Mouse (Mus musculus): ENCODE results near the gene Gdpd1.
A peak's percentile ranks its signal among the peaks of the same experiment; 100 is the strongest.
"Not testable (repeated sequence)": the region's sequence is repeated elsewhere in the genome, so short reads cannot be mapped to it uniquely, and the experiment has no call there.

Gene Gdpd1

DNA sequence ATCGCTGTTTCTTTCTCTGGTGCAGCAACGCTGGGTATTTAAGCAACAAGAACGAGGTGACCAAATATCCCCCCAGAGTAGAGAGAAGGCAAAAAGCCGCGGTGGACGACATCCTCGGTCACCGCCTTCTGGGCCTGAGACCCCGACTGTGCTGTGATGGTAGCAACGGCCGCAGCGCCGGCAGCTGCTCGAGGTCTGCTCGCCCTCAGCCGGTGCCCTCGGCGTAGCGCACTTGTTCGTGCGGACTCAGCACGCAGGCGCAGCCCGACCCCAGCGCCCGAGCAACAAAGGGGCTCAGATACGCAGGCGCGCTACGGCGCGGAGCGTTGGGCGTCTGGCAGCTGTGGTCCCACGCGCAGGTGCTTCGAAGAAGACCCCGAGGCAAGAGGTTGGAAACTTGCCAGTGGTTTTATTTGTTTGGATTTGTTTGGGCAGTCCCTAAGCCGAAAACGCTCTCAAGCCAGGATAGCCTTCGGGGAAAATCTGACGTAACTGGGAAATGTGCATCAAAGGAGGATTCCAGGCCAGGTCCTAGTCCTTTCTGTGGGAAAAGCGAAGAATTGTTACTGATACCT lies at the start of gene Gdpd1:
TSS of gene Gdpd1 (minus strand) at position 197 of the 575 bp plus-strand sequence.
- DNase-seq (ENCODE audit: low spot score) = peak; percentile 88

DNA sequence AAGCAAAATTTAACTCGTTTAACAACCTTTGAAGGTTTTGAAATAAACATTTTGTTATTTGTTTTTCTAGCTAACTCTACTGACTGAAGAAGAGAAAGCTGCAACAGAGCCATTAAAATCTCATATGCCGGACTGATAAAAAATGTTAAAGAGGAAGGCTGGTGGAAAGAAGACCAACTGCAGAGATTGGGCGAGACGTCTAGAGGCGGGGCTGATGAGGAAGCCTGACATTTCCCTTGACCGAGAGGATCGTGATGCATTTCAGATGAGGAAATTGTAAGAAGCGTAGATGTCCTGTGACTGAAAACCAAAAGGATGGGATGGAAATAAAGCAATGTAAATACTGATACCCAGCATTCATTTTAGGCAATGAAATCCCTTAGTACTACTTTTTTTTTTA lies 48.0 kb upstream of the Gdpd1 start:
- no peak for DNase-seq (ENCODE audit: low spot score)

DNA sequence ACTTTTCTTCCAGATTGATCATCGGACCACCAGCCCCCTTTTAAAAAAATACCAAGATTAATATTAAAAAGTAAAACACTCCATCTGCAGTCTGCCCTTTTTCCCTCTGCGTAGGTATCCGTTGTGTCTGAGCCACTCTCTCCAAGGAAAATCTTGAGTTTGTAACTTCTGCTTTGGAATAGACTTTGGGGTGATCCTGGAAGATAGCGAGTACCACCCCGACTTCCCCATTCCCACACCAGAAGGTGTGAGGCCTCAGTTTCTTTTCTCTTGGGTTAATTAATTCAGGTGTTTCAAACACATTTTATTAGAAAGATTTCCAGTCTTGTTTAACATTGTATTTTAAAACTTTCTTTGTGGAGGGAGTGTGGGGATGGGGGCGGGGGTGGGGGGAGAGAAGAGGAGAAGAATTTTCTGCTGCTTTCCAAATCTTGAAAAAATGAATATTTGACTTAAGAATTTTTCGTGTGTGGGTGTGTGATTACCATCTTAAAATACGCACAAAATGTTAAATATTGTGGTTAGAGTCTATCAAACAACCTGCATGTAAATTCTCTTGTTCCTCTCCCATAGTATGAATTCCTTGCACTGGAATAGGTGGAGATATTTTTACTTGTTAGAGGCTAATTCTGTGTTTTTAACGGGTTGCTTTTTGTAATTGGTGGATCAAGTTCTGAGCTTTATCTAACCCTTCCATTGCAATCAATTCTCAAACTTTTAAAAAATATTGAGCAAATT lies 36.5 kb upstream of the Gdpd1 start:
- no peak for DNase-seq (ENCODE audit: low spot score)

DNA sequence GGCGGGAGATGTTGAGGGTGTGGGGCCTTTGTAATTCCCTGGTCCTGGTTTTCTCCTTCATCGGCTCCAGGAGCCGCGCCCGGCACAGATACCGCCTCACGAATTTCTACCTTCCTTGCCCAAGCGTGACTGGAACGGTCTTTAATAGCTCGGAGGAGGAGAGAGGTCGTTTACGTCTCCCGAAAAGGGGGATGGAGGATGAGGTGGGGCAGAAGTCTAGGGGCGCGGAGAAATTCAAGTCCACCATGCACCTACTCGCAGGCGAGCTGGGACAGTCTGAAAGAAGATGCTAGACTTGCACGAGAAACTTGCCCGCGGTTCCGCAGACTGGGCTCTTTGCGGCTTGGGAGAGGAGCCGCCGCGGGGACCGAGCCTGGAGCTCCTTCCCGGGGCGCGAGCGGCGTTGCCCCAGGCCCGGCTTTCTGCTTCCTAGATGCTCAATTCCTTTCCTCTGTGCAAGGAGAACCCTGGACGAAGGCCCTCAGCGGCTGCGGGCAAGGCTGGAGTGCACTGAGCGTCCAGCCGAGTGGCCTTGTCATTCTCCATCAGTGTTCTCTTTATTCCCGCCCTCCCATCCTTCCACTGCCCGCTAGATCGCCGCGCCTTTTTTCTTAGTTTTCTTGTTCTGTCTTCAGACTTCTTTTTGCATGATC lies 35.8 kb upstream of the Gdpd1 start:
- DNase-seq (ENCODE audit: low spot score) = peak; percentile 59

DNA sequence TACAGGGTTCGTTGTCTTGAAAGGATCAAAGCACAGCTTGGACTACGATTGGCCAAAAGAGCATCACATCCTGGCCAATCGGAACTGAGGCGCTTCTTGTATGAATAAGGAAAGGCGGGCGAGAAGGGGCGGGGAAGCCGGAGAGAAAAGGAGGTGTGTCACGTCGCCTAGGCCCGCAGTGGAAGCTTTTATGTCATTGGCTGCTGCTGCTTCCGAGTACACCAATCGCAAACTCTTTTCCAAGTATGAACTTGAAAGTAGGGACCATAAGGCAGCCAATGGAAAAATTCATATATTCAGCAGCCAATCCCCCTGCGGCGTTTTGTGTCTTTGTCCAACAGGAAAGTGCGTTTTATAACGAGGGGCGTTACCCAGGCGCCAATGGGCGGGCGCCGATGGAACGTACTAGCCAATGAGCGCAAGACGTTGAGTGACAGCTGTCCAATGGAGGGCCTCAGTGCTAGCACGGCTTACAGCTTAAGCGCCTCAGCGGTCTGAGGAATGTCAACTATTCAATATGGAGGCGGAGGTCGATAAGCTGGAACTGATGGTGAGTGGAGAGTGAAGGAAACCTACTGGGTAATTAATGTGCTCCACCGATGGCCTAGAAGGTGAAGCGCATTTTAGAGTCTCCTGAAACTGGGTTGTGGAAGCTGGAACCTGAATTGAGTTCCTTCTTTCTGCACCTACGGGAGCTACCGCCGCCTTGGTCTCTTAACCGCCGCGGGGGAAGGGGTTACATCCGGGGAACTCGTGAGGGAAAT lies 35.1 kb upstream of the Gdpd1 start, which contains the start of gene Ska2:
TSS of gene Ska2 (plus strand) at position 480 of the 764 bp plus-strand sequence.
- peak; percentile 95 for DNase-seq (ENCODE audit: low spot score)

DNA sequence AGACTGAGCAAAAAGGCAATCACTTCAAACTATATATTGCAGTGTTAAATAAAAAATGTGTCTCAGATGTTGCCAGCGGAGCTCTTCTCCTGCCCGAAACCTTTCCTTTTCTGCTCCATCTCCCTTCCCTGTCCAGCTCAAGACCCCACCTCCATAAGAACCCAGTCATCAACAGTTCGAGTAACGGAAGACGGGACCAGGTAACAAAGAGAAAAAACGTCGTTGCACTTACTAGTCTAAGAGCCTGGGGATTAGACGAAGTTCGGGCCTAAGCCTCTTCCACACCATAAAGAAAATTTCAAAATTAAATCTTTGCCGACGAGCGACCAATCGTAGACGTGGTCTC lies 34.5 kb upstream of the Gdpd1 start, which contains the start of gene Prr11:
TSS of gene Prr11 (minus strand) at position 300 of the 346 bp plus-strand sequence.
- DNase-seq (ENCODE audit: low spot score) = no peak

DNA sequence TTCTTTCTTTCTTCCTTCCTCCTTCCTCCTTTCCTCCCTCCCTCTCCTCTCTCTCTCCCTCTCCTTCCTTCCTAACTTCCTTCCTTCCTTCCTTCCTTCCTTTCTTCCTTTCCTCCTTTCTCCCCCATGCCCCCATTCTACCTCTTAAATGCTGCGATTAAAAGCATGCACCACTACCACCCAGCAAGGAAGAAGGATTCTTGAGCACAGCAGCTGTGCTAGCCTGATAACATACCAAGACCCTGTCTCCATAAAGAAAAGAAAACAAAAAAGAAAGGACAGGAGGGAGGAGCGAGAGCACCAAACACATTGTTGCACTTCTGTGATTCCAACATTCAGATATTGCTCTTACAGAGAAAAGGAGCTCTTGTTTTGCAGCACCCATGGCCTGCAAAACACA lies 13.3 kb upstream of the Gdpd1 start:
- DNase-seq (ENCODE audit: low spot score) = no peak

DNA sequence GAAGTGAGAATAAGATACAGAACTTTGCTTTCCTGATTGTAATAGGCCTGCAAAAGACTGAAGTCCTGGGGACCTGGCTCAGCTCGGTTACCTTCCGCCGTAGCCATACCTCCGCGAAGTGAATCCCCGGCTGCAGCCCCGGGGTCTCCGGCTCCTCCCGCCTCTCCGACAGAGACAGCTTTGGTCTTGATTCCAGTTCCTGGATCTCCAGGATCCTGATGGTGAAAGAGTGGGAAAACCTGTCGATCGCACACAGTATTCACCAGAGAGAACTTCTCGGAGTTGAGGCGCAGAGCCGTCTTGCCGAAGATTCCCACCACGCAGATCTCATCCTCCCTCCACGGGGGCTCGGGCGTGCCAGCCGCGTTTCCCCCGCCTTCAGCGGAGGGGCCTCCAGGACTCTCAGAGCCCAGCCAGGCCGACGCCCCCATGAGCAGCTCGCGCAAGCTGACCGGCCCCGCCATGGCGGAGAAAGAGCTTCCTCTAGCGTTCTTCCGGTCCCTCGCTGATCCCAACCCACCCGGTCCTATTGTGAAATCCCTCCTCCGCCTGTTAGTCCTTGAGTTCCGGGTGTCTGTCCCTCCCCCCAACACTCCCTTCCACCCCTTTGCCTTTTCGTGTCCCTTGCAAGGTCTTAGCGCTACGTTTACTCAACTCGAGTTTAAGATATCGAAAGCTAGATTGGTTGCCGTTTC lies 12.6 kb upstream of the Gdpd1 start, which contains the start of gene Smg8:
TSS of gene Smg8 (minus strand) at position 485 of the 695 bp plus-strand sequence.
- DNase-seq (ENCODE audit: low spot score) = peak; percentile 82

DNA sequence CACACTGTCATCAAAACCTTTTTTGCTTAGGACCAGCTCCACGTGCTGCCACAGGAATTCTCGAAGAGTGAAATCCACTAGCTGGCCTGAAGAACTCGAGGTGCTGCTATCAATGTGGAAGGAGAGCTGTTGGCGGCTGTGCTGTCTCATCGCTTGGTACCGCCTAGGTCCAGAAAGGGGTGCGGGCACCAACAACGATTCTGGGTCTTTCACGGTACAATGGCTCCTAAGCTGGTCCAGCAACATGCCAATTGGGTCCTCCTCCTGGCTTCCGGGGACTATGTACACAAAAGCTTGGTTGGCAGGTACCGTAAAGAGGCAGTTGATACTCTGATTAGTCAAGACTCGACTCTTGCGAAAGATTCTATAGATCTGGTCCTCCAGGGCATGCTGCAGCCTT lies 11.6 kb upstream of the Gdpd1 start:
- no peak for DNase-seq (ENCODE audit: low spot score)

DNA sequence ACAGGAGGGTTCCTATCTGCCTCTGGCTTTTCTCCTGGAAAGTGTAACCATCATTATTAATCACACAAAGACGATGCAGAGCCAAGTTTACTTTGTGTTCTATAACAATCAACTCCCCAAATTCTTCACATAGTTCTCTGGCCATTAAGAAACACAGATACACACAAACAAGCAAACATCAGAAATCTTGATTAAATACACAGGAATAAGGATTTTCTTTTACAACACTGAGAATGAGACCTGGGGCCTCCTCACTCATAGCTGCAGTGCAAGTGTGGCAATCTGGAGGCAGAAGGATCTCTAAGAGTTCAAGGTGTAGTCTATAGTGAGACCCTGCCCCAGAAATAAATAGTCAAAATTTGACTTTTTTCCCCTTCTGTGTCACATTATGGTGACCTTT lies 9.8 kb upstream of the Gdpd1 start:
- no peak for DNase-seq (ENCODE audit: low spot score)

DNA sequence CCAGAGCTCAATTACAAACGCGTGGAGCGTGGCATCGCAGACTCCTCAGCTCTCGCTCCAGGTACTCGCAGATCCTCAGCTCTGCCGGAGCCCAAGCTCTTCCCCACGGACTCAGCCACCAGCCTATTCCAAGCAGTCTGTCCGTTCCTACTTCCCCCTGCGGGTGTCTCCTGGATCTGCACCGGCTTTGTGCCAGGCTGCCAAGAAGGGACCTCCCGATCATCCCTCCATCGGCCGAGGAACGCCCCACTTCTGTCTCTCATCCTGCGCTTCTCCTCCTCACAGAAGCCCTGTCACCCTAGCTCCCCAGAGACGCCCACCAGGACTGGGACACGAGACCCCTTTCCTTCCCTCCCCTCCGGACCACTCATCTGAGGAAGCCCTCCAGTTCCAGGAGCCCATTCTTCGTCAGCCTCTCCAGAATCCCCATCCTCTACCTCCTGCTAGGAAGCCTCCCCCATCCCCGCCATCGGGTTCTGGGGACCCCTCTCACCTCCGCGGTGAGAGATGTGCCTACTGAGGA lies 458 bp downstream of the Gdpd1 start:
- DNase-seq (ENCODE audit: low spot score) = peak; percentile 76

DNA sequence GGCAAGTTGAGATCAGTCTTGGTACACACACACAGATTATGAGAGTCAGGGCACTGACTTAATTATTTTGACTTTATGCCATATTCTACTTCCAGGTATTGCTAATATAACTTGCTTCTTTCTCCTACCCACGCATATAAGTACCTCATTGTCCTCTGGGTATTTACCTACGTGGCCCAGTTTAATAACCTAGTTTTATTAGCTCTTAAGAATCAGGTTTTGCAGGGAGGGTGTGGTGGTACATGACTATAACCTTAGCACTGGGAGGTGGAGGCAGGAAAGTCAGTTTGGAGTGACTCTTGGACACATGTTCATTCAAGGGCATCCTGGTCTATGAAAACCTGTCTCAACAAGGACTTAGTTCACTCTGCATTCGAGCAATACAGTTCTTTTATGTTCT lies 11.8 kb downstream of the Gdpd1 start:
- DNase-seq (ENCODE audit: low spot score) = no peak

DNA sequence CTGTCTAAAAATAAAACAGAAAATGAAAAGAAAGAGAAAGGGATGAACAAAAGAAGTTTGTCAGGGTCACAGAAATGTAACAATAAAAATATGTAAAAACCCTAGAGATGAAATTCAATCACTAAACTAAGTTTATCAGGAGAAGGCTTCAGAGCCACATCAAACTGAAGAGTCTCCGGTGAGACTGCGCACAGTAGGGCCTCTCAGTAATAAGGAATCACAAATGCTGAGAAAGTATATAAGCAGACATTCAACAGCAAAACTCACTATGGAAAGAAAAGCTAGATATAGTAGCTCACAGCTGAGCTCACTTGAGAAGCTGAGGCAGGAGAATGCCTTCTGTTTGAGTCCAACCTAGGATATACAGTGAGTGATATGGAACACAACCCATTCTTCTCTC lies 13.5 kb downstream of the Gdpd1 start:
- DNase-seq (ENCODE audit: low spot score) = no peak

DNA sequence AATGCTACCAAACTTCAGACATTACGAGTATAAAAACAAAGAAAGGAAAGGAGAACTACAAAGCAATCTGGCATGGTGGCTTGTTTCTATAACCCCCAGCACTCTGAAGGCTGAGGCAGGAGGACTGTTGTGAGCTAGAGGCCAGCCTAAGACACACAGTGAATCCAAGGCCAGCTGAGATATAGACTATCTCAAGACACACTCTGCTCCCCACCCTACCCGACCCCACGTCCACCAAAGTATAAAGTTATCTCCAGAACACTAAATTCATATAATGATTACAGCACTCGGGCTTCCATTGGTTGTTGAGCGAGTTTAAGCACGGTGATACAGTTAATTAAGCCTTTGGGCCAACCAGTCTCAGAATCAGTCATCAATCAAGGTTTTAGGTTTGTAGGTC lies 17.6 kb downstream of the Gdpd1 start:
- DNase-seq (ENCODE audit: low spot score) = no peak

DNA sequence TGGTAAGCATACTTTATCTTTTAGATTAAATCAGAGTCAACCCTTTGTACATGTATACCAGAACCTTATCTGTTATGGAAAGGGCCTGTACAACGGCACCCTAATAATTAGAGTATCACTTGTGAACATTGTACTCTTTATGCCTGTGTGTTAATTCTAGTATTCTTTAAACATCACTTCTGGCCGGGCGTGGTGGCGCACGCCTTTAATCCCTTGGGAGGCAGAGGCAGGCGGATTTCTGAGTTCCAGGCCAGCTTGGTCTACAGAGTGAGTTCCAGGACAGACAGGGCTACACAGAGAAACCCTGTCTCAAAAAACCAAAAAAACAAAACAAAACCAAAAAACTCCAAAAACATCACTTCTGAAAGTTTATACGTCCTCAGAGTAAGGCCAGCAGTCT lies 25.0 kb downstream of the Gdpd1 start:
- DNase-seq (ENCODE audit: low spot score) = not testable (repeated sequence)

DNA sequence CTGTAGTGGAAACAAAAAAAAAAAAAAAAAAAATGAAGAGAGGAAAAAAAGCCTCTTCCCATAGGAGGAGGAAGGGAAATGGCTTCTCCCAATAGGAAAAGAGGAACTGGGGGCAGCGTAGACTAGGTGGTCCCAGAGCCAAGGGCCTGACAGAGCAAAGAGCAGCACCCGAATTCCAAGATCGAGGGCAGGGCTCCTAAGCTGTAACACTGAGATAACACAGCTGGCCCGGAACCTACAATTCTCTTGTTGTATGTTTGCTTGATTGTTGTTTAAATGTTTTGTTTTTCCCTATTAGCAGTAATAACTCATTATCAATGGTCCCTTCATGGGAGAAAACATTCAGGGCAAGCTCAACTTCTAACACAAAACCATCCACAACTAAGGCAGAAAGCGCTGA lies 26.9 kb downstream of the Gdpd1 start:
- no peak for DNase-seq (ENCODE audit: low spot score)

DNA sequence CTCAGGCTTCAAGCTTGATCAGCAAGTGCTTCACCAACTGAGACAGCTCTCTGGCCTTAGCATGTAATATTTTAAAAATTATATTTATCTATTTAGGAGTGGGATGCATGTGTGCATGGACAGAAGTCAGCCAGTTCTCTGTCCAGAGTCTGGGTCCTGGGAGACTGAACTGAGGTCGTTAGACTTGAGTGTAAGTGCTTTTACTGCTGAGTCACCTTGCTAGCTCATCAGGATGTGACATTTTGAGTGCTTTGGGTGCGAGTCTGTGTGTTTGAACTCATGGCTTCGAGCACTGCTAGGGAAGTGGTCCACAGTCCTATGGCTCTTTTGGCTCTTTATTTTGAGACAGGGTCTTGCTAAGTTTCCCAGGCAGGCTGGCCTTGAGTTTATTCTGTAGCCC lies 30.8 kb downstream of the Gdpd1 start:
- no peak for DNase-seq (ENCODE audit: low spot score)

DNA sequence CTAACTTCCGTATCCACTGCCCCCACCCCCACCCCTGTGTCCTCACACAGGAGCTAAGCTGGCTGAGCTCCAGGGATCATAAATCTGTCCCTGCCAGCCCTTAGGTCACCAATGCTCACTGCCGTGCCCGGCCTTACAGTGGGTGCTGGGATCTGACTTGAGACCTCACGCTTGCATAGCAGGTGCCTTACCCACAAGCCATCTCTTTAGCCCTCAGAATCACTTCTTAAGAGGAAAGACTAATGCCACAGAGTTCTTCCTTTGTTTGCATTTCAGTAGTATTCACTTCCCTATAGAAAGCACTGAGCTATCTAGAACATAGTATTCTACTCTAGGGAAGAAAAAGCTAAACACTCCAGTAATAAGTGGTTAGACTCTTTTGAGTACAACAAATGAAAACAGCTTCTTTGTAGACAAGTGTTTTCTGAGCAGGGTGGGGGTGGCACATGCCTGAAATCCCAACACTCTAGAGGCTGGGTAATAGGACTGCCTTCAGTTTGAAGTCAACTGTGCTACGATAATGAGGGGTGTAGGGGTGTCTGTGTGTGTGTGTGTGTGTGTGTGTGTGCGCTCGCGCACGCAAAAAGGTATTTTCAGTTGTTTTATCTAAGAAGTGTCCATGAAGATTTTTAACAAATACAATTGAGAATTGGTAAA lies 34.4 kb downstream of the Gdpd1 start:
- no peak for DNase-seq (ENCODE audit: low spot score)

DNA sequence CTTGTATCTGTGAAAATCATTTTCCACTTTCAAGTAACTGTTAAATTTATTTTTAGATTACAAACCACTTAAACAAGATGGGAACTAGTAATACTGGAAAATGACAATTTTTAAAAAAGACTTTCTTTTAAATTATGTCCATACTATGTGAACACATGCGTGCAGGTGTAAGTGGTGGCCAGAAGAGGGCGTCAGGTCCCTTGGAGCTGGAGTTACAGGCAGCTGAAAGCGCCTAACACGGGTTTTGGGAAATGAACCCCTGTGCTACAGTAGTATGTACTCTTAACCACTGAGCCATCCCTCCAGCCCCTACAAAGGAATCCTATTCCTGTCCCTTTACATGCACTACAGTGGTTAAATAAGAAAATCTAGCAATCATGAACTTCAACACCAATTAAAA lies 37.7 kb downstream of the Gdpd1 start:
- no peak for DNase-seq (ENCODE audit: low spot score)

DNA sequence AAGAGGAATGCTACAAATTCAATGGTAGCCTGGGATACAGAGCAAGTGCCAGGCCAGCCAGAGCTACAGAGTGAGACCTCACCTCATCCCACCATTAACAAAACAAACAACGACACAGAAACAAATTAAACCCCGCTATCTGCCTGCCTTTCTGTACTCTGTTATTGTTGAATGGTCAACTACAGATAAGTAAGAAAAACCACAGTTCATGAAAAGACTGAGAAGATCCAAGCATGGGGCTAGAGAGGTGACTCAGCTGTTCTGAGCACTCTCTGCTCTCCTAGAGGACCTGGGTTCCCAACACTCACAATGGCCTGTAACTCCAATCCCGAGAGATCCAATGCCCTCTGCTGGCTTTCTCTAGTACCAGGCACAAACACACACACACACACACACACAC lies 45.6 kb downstream of the Gdpd1 start:
- no peak for DNase-seq (ENCODE audit: low spot score)
